Mouse (Mus musculus) midbrain, embryonic 10.5 days (tissue): ENCODE data around the gene Fam161a. TPM values are rescaled to one million over a fixed set of nuclear protein-coding genes. Genes with fewer than 3 reads are reported as not detected.
"Not testable (repeated sequence)": the region's sequence is repeated elsewhere in the genome, so short reads cannot be mapped to it uniquely, and the experiment has no call there.

Experiments
- DNase-seq: peaks from one replicate; pipeline ENCODE4 v3.0.0-alpha.2; 2017; ENCODE audit warnings: low spot score
- H3K27ac ChIP-seq: fragments of 300-500 bp; sonication (generic); replicated peaks from 2 replicates; pipeline ENCODE4 v1.5.1; 2016; ENCODE audit warnings: mild to moderate bottlenecking
- H3K27me3 ChIP-seq: fragments of 300-500 bp; sonication (generic); 2 replicates; pipeline ENCODE4 v1.6.1; 2016; ENCODE audit warnings: low read depth, mild to moderate bottlenecking; ENCODE audit not compliant: poor library complexity, severe bottlenecking
- H3K36me3 ChIP-seq: fragments of 300-500 bp; sonication (generic); 2 replicates; pipeline ENCODE4 v1.6.1; 2016; ENCODE audit warnings: mild to moderate bottlenecking, moderate library complexity
- H3K4me1 ChIP-seq: fragments of 300-500 bp; sonication (generic); 2 replicates; pipeline ENCODE4 v1.6.1; 2016
- H3K4me3 ChIP-seq: fragments of 300-500 bp; sonication (generic); 2 replicates; pipeline ENCODE4 v1.5.1; 2016; ENCODE audit warnings: mild to moderate bottlenecking, moderate library complexity
- H3K9me3 ChIP-seq: fragments of 300-500 bp; sonication (generic); replicated peaks from 2 replicates; pipeline ENCODE4 v1.6.1; 2016; ENCODE audit warnings: mild to moderate bottlenecking
- WGBS: fragments of 180-500 bp; shearing (Covaris S2); methylation state at CpG from one replicate; pipeline ENCODE4 v1.1.7; 2016; 5-methylcytosine and 5-hydroxymethylcytosine counted together
- polyA plus RNA-seq: library from polyadenylated mRNA; unstranded; fragments of >200 nt; fragmentation: Nextera tagmentation; extraction: Ambion mirVana; gene quantifications from 2 replicates; pipeline ENCODE4 v1.2.1, GENCODE M21; 2016

The Fam161a gene
- polyA plus RNA-seq, 1 experiment from 2014 or later: 1.6 TPM

GRCm38 (mm10) chr11:23068201-23068600 is 60.9 kb downstream of the Fam161a start:
- peak overlapping the region; percentile 84 for H3K4me3 ChIP-seq
- 15% methylated on average over 10 of the region's 10 CpGs for WGBS
- H3K27me3 ChIP-seq: no peaks in the 10 kb centered on the region
- H3K9me3 ChIP-seq: no peaks in the 10 kb centered on the region
- peak overlapping the region; percentile 87 for H3K27ac ChIP-seq
- no peaks in the 10 kb centered on the region for H3K36me3 ChIP-seq
- DNase-seq: no peak
- H3K4me1 ChIP-seq: peaks cover 12% of the 10 kb centered on the region

GRCm38 (mm10) chr11:23068986-23069385 is 61.7 kb downstream of the Fam161a start:
- not testable (repeated sequence) for H3K9me3 ChIP-seq, H3K4me3 ChIP-seq, H3K27me3 ChIP-seq, DNase-seq, H3K27ac ChIP-seq, H3K36me3 ChIP-seq
- H3K4me1 ChIP-seq: peaks cover 12% of the 10 kb centered on the region
- WGBS: 94% methylated on average over 9 of the region's 9 CpGs

GRCm38 (mm10) chr11:23074841-23075240 is 67.5 kb downstream of the Fam161a start:
- Histone ChIP-seq H3K4me3 (no peak overlapping the region), H3K9me3 (no peaks in the 10 kb centered on the region), H3K36me3 (no peaks in the 10 kb centered on the region), H3K27me3 (no peaks in the 10 kb centered on the region), H3K4me1 (peaks cover 9% of the 10 kb centered on the region), H3K27ac (no peak overlapping the region)
- no peak for DNase-seq
- 87% methylated on average over 7 of the region's 7 CpGs for WGBS

- WGBS: 92% methylated on average over 1 of the region's 1 CpGs
- H3K27me3 ChIP-seq: no peaks in the 10 kb centered on the region
Observed at GRCm38 (mm10) chr11:23078541-23078940, 71.2 kb downstream of the Fam161a start.

More at GRCm38 (mm10) chr11:23078541-23078940, 71.2 kb downstream of the Fam161a start:
- no peak overlapping the region for H3K27ac ChIP-seq
- H3K4me1 ChIP-seq: peaks cover 19% of the 10 kb centered on the region
- no peaks in the 10 kb centered on the region for H3K36me3 ChIP-seq
- no peak for DNase-seq
- H3K4me3 ChIP-seq: no peak overlapping the region
- no peaks in the 10 kb centered on the region for H3K9me3 ChIP-seq

Other genes starting within 250 kb of the Fam161a start
- gene B3gnt2, start 146.6 kb upstream of the Fam161a start, polyA plus RNA-seq: 1.9 and 2.7 TPM in 2 replicates
- gene Zrsr1, start 35.5 kb upstream of the Fam161a start, polyA plus RNA-seq: 2.9 and 3.2 TPM in 2 replicates
- gene Gm28048, start 25.4 kb upstream of the Fam161a start, polyA plus RNA-seq: 3.0 and 3.2 TPM in 2 replicates
- 385 and 427 TPM in 2 replicates for gene Commd1, start 25.1 kb upstream of the Fam161a start, polyA plus RNA-seq
- 396 and 436 TPM in 2 replicates for gene Cct4, start 17.0 kb upstream of the Fam161a start, polyA plus RNA-seq
- gene Xpo1, start 248.5 kb downstream of the Fam161a start, polyA plus RNA-seq: 128 and 131 TPM in 2 replicates